Mouse (Mus musculus): ENCODE results near the gene Twf2. TPM values are rescaled to one million over a fixed set of nuclear protein-coding genes. Genes with fewer than 3 reads are reported as not detected.

Gene Twf2
- total RNA-seq, 2 experiments from 2014 or later, result 55.1 to 59.6 TPM

DNA sequence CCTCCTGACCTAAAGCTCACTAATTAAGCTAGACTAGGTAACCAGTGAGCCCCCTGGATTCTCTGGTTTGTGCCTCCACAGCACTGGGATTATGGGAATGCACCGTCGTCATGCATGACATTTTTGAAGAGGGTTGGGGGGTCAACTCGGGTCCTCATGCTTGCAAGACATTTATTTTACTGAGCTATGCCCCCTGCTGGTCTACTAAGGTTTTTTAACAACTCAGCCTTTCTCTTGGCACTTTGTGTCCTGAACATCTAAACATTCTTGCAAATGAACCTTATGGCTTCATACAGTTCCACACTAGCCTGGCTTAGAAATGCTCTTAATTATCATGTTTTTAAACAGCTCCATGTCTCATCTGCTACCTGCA, 27.8 kb downstream of the Twf2 start:
- DNase-seq (ENCODE audit: low spot score in 2 of 2), result no peak
- intact Hi-C loops (cut with DNase I), result no loop called here

DNA sequence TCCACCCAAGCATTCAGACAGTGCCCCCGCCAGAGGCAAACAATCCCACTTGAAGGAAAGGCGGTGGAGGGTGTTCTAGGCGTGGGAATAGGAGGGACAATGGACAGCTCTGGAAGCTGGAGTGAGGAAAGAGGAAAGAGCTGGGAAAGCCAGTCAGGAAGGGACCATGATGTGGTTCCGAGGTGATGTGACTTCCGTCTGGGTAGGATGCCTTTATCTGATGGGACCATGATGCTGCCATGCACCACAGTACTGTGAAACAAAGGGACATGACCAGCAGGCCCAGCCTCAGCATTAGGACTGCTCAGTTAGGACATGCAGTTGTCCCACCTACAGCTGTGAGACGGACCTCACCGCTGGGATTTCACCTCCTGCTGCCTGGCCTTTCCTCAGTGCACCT, 28.3 kb downstream of the Twf2 start:
- no peak for DNase-seq (ENCODE audit: low spot score in 2 of 2)
- intact Hi-C loops (cut with DNase I), result no loop called here

DNA sequence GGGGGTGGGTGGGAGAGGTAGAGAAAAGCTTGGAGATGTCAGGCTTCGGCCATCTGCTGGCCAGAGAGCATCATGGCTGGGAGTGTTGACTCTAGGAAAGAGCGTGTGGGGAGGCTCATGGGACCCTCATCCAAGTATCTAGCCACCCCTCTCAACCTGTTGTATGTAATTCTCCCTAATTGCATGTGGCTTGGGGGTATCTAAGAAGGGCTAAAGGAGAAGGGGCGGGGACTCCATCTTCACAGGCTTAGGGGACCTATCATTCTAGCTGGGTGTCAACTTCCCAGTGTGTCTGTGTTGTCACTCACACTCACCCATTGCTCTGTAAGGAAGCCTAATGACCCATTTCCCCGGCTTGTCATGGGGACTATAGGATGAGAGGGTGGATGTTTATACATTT, 28.9 kb downstream of the Twf2 start:
- no peak for DNase-seq (ENCODE audit: low spot score in 2 of 2)
- intact Hi-C loops (cut with DNase I), result no loop called here

DNA sequence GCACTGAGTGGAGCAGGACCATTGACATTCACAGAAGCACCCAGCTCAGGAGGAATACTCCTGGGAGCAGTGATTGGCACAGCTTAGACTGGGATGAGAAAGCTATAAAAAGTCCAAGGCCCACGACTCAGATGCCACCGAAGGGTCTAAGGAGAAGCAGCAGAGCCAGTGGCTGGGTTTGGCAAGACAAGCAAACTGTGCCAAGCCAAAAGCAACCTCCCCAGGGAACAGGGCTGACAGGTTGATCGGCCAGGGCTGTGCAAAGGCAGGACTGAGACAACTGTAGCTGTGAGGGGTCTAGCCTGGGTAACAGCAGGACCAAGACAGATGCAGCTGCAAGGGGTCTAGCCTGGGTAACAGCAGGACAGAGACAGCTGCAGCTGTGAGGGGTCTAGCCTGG, 30.0 kb downstream of the Twf2 start:
- intact Hi-C loops (cut with DNase I), result no loop called here
- no peak for DNase-seq (ENCODE audit: low spot score in 2 of 2)

DNA sequence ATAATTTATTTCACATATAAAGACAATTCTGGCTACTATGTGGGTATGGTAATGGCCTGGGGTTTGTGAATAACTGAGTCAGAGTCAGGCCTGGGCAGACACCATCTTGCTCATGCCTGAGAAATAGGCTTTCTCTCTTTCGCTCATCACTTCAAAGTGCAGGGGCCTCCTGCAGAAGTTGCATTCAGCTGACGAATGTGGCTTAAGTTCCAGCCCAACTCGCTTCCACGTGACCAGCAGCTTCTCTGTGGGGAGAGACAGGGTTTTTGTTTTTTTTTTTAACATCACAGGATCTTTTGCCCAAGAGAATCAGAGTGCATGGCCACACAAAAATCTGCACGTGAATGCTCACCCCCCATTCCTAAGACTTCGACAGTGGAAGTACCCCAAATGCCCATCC, 31.0 kb downstream of the Twf2 start:
- no peak for DNase-seq (ENCODE audit: low spot score in 2 of 2)
- intact Hi-C loops (cut with DNase I), result no loop called here

DNA sequence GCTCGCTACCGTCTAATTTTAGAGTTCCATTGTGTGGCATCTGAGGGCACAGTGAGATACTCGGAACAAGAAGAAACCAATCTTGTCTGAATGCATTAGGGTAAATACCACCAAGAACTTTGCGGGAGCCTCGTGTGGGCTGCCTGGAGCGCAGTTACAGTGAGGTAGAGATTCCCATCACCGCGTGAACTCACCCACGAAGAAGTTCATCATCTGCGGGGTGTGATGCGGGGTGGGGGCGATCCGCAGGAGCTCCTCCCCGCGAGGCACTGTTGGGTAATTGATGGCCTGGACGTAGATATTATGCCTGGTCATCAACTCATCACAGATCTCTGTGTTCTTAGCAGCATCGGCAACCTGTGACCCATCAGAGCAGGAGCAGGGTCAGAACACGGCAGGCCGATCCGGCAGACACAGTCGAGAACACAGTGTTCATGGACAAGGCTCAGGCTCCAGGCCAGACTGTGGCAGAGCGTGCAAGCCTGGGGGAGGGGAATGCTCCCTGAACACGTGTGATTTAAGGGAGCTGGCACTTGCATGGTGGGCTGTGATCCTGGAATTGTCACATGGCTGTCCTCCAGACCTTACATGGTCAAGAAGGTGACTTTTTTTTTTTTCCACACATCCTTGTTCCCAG, 32.4 kb downstream of the Twf2 start:
- DNase-seq (ENCODE audit: low spot score in 2 of 2), result no peak
- intact Hi-C loops (cut with DNase I), result no loop called here

DNA sequence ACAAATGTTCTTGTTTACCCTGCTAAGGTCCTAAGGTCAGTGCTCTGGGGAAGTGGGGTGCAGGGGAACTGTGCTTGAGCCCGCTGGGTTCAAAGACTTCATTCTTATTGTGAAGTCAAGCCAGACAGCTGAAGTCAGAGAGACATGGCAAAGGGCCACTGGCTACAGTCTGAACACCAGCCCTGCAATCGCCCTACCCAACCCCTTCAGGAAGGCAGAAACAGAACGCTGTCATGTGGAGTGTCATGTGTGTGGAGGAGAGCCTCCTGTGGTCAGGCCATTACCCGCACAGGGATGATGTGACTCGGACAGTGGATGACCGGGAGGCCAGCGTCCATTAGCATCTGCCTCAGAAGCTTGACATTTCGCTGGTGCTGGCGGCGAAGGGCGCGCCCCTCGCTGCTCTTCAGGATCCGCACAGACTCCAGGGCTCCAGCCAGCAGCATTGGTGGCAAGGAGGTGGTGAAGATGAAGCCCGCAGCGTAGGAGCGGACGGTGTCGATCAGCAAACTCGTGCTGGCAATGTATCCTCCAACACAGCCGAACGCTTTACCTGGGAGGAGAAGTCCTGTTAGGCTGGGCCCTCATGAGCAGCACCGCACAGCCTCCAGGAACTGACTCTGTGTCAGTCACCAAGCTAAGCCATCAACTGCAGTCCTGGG, 33.4 kb downstream of the Twf2 start:
- intact Hi-C loops (cut with DNase I), result no loop called here
- no peak for DNase-seq (ENCODE audit: low spot score in 2 of 2)

DNA sequence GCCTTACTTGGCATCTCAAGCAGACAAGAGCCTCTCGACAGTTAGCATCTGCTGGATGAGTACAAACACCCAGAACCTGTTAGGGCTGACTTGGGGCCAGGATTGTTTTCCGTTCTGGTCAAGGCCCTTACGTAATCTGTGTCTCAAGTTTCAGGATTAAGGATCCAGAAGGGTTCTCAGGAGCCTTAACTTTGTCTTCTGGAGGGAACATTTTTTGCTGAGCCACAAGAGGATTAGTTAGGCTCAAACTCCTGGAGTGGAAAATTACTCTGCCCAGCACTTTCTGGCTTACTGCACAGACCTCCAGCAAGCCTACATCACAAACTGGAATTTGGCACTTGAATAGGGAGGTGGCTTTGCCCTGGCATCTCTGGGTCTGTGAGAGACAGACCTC, 33.9 kb downstream of the Twf2 start:
- DNase-seq (ENCODE audit: low spot score in 2 of 2), result no peak
- intact Hi-C loops (cut with DNase I), result no loop called here

DNA sequence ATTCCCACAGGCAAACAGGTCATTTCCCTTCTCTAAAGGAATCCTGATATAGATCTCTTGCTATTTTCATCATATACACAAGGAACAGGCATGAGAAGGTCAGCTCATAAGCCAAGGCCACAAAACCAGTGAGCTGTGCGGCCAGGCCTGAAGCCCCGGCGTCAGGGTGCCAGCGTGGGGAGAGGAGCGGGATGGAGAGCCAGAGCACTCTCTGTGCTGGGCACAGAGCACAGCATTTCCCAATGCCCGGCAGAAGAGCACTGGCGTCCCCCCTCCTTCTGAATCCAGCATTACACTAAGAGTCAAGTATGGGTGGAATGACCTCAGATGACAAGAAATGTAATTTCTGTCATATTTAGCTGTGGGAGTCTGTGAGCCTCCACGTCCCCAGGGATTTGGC, 34.5 kb downstream of the Twf2 start:
- intact Hi-C loops (cut with DNase I), result no loop called here

DNA sequence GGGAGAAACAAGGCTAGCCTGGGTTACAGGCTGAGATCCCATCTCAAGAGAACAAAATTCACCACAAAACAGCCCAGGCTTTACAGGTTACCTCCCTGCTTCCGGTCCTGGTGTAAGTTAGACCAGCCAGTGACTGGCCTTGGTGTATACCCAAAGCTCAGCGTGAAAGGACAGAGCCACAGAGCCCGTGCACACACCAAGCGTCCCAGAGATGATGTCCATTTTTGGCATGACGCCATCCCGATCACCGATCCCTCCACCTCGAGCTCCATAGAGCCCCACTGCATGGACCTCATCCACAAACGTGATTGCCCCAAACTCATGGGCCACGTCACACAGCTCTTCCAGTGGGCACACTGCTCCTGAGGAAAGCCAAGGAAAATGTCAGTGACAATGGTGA, 35.0 kb downstream of the Twf2 start:
- intact Hi-C loops (cut with DNase I), result no loop called here
- DNase-seq (ENCODE audit: low spot score in 2 of 2), result no peak

More for the DNA sequence above, 34.5 kb downstream of the Twf2 start:
- DNase-seq (ENCODE audit: low spot score in 2 of 2), result no peak

DNA sequence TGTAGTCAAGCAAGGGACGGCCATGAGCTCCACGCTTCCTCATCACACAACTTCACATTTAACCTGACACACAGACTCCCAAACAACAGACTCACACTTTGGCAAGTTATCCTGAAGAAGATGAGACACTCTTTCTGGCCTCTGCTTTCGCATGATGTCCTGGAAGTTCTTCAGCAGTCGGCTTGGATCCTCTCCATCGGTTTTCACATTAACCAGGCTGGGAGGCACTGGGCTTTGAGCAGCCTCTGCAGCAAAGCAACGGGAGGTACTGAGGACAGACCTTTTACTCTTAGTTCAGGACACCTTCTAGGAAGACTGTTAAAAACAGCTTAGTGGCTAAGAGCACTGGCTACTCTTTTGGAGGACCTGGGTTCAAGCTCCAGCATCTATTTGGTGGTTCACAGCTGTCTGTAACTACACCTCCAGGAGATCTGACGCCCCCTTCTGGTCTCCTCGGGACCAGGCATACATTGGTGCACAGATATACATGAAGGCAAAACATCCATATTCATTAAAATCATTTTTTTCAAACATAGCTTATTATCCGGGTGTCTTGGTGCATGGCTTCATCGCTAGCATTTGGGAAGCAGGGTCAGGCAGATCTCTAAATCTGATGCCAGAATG, 38.7 kb downstream of the Twf2 start:
- intact Hi-C loops (cut with DNase I), result no loop called here
- no peak for DNase-seq (ENCODE audit: low spot score in 2 of 2)

DNA sequence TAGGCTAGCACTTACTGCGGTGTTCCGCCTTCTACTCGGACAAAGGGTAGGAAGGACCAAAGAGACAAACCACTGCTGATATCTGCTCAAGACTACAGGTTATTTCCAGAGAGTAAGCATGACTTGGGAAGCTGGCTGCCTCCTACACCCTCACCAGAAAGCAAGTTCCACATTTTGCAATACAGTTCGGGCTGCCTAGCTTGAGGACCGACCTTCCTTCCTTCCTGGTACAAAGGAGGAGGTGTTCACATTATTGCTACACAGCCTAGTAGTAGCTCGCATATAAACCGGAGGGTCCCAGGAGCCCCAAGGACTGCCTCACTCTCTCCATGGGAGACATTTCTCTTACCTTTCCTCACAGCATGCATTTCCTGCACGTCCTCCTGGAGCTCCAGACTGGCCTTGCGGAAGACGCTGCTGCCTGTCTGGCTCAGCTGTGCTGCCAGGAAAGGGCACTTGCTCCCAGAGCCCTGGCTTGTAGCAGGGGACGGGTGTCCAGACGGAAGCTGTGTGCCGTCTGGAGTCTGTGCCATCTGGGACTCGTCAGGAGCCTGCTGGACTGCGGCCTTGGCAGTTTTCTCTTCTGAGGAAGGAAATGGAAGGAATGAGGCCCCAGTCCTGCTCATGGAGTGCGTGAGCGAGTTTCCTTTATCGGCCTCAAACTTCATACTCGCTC, 40.0 kb downstream of the Twf2 start:
- no peak for DNase-seq (ENCODE audit: low spot score in 2 of 2)
- intact Hi-C loops (cut with DNase I), result no loop called here

DNA sequence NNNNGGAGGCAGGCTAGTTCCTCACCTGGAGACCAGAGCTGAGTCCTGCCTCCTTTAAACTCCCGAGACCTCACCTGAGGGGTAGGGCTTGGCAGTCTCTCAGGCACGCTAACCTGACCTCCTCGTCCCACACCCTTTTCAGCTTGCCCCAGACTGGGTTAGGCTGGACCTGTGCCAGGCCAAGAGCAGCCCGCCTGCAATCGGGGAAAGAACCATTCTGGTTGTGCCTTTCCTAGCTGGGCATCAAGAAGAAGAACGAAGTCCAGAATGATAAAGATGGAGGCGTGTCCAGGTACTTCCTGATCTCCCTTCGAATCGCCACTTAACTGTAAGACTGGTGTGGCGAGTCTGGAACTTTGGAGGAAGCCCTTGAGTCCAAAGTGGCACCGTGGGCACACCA, 46.6 kb downstream of the Twf2 start:
- no peak for DNase-seq (ENCODE audit: low spot score in 2 of 2)
- intact Hi-C loops (cut with DNase I), result loop anchor here (5.0 kb wide), 1 partner anchor 33 kb away; the partner anchor contains the start of gene Poc1a

DNA sequence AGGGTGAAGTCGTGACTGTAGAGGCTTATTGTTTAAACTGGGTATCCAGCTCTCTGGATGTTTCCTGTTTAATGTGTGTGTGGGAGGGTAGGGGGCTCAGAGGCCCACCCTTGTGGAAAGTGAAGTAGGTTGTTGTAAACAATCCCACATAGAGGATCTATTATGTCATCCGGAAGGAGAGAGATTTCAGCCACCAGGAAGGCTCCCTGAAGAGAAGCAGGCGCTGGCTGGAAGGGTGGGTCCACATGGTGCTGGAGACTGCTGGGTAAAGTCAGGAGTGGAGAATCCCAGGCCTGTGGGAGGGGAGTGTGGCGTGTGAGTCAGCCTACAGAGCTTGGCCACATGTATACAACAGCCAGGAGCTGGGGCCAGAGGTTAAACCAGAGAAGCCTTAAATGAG, 47.3 kb downstream of the Twf2 start:
- DNase-seq (ENCODE audit: low spot score in 2 of 2), result no peak
- intact Hi-C loops (cut with DNase I), result no loop called here

DNA sequence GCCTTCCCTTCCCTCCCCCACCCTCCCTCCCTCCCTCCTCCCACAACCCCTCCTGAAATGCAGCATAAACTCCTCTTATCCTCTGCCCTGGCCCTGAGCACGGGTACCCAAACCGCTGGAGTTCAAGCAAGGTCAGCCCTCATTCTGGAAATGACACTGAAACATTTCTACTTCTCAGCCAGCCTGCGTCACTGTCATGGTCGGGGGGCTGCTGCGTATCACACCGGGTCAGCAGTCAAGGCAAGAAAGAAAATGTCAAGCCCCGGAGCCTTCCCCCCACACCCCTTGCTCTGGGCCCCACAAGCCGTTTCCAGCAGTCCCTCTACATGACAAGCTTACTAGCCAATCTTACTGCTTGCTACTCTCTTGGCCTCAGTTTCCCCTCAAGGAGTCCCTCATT, 48.2 kb downstream of the Twf2 start:
- intact Hi-C loops (cut with DNase I), result no loop called here
- no peak for DNase-seq (ENCODE audit: low spot score in 2 of 2)

DNA sequence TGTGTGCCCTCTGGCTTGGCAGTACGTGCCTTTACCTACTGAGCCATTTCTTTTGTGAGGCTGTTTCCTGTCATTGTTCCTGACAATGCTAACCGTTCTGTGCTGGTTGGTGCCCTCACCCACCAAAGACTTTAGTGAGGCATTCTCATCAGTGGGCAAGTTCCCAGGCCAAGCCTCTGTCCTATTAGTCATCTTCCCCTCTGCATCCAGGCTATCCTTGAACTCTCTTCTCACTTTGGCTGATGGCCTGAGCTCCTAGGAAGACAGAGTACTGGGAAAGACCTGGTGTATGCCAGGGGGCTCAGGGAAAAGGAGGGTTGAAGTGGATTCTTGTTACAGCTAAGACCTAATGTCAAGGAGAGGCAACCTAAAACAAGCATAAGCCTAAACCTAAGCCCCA, 51.1 kb downstream of the Twf2 start:
- intact Hi-C loops (cut with DNase I), result no loop called here
- no peak for DNase-seq (ENCODE audit: low spot score in 2 of 2)

DNA sequence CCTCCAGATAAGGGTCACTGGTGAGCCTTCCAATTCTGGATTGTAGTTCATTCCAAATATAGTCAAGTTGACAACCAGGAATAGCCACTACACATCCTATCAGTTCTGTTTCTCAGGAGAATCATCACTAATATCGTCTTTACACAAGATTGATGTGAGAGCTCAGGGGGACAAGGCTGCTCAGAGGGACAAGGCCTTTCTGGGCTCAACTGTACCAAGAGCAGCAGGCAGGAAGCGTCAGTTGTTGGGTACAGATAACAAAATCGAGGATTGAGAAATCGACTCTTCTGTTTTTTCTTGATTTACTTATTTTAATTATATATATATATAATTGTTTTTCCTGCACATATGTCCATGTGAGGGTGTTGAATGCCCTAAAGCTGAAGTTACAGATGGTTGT, 55.5 kb downstream of the Twf2 start:
- no peak for DNase-seq (ENCODE audit: low spot score in 2 of 2)
- intact Hi-C loops (cut with DNase I), result no loop called here

DNA sequence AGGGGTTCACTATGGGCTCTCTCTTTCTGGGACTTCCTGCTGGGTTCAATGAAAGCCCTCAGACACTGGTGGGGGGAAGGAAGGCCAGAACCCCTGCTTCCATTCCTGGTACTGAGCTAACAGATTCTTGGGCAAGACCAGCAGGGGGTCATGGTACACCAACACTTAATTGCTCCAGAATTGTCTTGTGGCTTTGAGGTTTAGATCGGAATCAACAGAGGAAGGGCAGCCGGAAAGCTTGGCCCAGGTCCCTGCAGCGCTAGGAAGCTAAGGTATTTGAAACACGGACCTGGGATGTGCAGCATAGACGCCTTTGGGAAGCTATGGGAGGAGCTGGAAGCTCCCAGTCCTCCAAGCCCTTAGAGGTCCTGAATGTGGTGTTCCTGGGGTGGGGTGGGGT, 56.1 kb downstream of the Twf2 start:
- intact Hi-C loops (cut with DNase I), result no loop called here
- no peak for DNase-seq (ENCODE audit: low spot score in 2 of 2)

DNA sequence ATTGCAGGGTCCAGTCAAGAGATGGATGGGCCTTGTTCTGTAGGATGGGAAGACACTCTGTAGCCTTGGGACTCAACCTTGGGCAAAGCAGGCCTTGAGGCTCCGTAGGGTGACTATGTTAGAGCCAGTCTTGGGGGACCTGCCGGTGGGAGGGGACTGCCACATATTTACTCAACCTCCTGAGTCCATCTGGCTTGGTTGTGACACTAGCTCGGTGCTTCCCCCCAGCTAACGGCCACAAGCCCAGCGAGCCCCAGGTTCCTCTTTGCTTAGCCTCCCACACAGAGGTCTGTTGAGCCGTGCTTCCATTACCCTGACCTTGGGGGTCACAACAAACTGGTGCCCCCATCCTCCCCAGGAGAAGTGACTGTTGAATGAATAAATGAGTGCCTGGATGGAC, 58.1 kb downstream of the Twf2 start:
- no peak for DNase-seq (ENCODE audit: low spot score in 2 of 2)
- intact Hi-C loops (cut with DNase I), result no loop called here

DNA sequence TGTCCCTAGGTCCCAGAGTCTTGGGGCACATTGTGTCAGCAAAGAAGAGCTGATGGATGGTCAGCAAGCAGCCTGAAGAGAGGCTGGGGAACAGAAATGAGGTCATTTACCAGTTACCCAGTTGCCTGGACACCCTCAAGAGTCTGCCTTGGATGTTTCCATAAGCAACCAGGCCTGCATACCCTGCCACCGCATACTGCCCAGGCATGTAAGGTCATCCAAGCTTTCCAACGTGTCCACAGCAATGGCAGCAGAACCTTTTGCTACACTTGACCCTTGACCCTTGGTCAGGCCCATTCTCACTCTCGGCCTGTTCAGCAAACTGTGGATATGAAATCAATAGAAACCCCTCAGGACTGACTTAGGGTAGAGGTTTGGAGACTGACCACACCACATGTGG, 58.6 kb downstream of the Twf2 start:
- no peak for DNase-seq (ENCODE audit: low spot score in 2 of 2)
- intact Hi-C loops (cut with DNase I), result no loop called here

DNA sequence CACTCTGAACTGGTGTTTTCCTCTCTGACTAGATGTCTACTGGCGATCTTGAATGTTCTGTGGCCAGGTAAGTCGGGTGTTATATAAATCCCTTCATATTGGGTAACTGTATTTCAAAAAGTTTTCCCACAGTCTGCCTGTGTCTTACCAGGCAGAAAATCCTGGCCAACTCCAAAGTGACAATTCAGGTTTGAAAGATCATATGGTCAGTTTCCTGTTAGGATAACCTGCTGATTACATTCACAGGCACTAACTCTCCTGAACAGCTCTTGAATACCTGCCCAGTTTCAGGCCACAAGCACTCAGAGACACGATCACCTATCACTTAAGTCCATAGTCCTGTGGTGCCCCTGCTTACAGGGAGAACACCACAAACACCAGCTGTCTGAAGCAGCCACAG, 59.2 kb downstream of the Twf2 start:
- no peak for DNase-seq (ENCODE audit: low spot score in 2 of 2)
- intact Hi-C loops (cut with DNase I), result no loop called here

Data from left cerebral cortex, postnatal 25 days (tissue).